Comparison of ENCODE assay signal across 8 mouse cellular contexts in the genomic region with DNA sequence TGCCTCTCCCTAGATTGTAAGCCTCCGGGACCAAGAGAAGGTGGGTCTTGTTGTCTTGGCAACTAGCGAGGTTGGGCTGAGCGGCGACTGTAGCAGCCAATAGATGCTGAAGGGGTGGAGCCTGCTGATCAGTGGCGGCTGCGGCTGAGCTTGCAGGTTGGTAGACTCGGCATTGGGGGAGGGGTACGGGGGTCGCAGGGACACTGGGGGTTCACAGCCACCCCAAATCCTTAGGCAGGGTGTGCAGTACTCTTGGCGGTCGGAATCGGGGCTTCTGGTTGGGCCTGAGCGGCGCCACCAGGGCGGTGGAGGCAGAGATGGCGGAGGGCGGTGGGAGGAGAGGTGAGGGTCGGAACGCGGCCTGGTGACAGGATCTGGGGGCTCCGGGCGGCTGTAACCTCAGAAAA. TPM values are rescaled to one million over a fixed set of nuclear protein-coding genes. Genes with fewer than 3 reads are reported as not detected.
DNase-seq lines count a peak whose midpoint lies in the region; ATAC-seq and TF ChIP-seq lines count a peak whose summit lies in the region.

No protein-coding gene starts in this region.

- peak; percentile 57; the same call in 1 of the 2 replicates for TF ChIP-seq POLR2A in testis, adult 2 months (IDR thresholded peaks at IDR 0.05; ENCODE audit: control insufficient read depth, low read depth, low read length)

- H3K4me1 ChIP-seq in E14TG2a.4 (replicated peaks; ENCODE audit: low read depth, low read length) = peaks cover 16% of the 10 kb centered on the region
- peaks cover 18% of the 10 kb centered on the region for H3K4me1 ChIP-seq in forebrain, embryonic 12.5 days
- 0 out of 2 replicates have a peak, but pooled peaks cover 12% of the 10 kb centered on the region for H3K4me1 ChIP-seq in heart, postnatal 0 days (ENCODE audit: control insufficient read depth, insufficient read depth)
- peaks cover 52% of the 10 kb centered on the region for H3K4me1 ChIP-seq in liver, embryonic 16.5 days (ENCODE audit: control insufficient read depth, low read depth, low read length)
- peaks cover 20% of the 10 kb centered on the region for H3K4me1 ChIP-seq in neural tube, embryonic 13.5 days (replicated peaks)
- peaks cover 11% of the 10 kb centered on the region for H3K4me1 ChIP-seq in testis, adult 2 months (ENCODE audit: control insufficient read depth, insufficient read depth, low read length)

- H3K27ac ChIP-seq in forebrain, embryonic 12.5 days = peak overlapping the region; percentile 65
- peak overlapping the region; percentile 23; the same call in 1 of the 2 replicates for H3K27ac ChIP-seq in heart, postnatal 0 days (ENCODE audit: low read depth)
- peak overlapping the region; percentile 90 for H3K27ac ChIP-seq in liver, embryonic 16.5 days (ENCODE audit: low read length)
- H3K27ac ChIP-seq in neural tube, embryonic 13.5 days (replicated peaks) = peak overlapping the region; percentile 81
- peak overlapping the region; percentile 28; the same call in 1 of the 2 replicates for H3K27ac ChIP-seq in testis, adult 2 months (ENCODE audit: control insufficient read depth, insufficient read depth, low read depth, low read length)

- no peak for TF ChIP-seq CTCF in E14TG2a.4 (conservative IDR thresholded peaks at IDR 0.05; ENCODE audit: low read length)
- no peak for TF ChIP-seq CTCF in heart, postnatal 0 days (IDR thresholded peaks at IDR 0.05; ENCODE audit: low read depth)
- TF ChIP-seq CTCF in testis, adult 2 months (IDR thresholded peaks at IDR 0.05; ENCODE audit: control insufficient read depth, insufficient read depth, insufficient replicate concordance, low read depth, low read length) = no peak

- peaks cover 31% of the 10 kb centered on the region for H3K36me3 ChIP-seq in E14TG2a.4 (ENCODE audit: insufficient read depth, low read length)
- H3K36me3 ChIP-seq in forebrain, embryonic 12.5 days (replicated peaks) = peaks cover 25% of the 10 kb centered on the region
- H3K36me3 ChIP-seq in heart, postnatal 0 days (replicated peaks; ENCODE audit: control insufficient read depth, insufficient read depth, low read length) = peaks cover 7% of the 10 kb centered on the region; the same call in 1 of the 2 replicates
- peaks cover 15% of the 10 kb centered on the region for H3K36me3 ChIP-seq in liver, embryonic 16.5 days (ENCODE audit: control insufficient read depth, insufficient read depth)
- peaks cover 26% of the 10 kb centered on the region for H3K36me3 ChIP-seq in neural tube, embryonic 13.5 days
- no peaks in the 10 kb centered on the region for H3K36me3 ChIP-seq in testis, adult 2 months (ENCODE audit: control insufficient read depth, insufficient read depth, low read length)

- H3K9me3 ChIP-seq in E14TG2a.4 (ENCODE audit: low read length) = no peaks in the 10 kb centered on the region
- no peaks in the 10 kb centered on the region for H3K9me3 ChIP-seq in forebrain, embryonic 12.5 days
- H3K9me3 ChIP-seq in heart, postnatal 0 days (replicated peaks; ENCODE audit: control insufficient read depth, low read length) = no peaks in the 10 kb centered on the region
- H3K9me3 ChIP-seq in liver, embryonic 16.5 days (replicated peaks; ENCODE audit: control insufficient read depth, low read length) = no peaks in the 10 kb centered on the region
- H3K9me3 ChIP-seq in neural tube, embryonic 13.5 days = no peaks in the 10 kb centered on the region

- no peaks in the 10 kb centered on the region for H3K27me3 ChIP-seq in E14TG2a.4 (ENCODE audit: insufficient read depth, low read length)
- H3K27me3 ChIP-seq in forebrain, embryonic 12.5 days = no peaks in the 10 kb centered on the region
- H3K27me3 ChIP-seq in heart, postnatal 0 days (ENCODE audit: control insufficient read depth, insufficient read depth, low read length) = no peaks in the 10 kb centered on the region
- H3K27me3 ChIP-seq in liver, embryonic 16.5 days (ENCODE audit: control insufficient read depth, insufficient read depth, low read depth, low read length) = no peaks in the 10 kb centered on the region
- H3K27me3 ChIP-seq in neural tube, embryonic 13.5 days = no peaks in the 10 kb centered on the region
- no peaks in the 10 kb centered on the region for H3K27me3 ChIP-seq in testis, adult 2 months (ENCODE audit: control insufficient read depth, insufficient read depth, low read length)

- ATAC-seq in forebrain, embryonic 12.5 days (ENCODE audit: low FRiP score) = peak; percentile 99
- ATAC-seq in heart, postnatal 0 days (ENCODE audit: insufficient read depth, low read depth) = peak; percentile 99
- ATAC-seq in liver, embryonic 16.5 days (ENCODE audit: low read depth) = peak; percentile 84
- peak; percentile 99 for ATAC-seq in neural tube, embryonic 13.5 days (ENCODE audit: low read depth)

- H3K4me2 ChIP-seq in forebrain, embryonic 12.5 days = peak overlapping the region; percentile 95
- peak overlapping the region; percentile 96 for H3K4me2 ChIP-seq in heart, postnatal 0 days (ENCODE audit: low read depth, low read length)
- peak overlapping the region; percentile 75 for H3K4me2 ChIP-seq in liver, embryonic 16.5 days (ENCODE audit: low read depth, low read length)
- H3K4me2 ChIP-seq in neural tube, embryonic 13.5 days = peak overlapping the region; percentile 97

- peak overlapping the region; percentile 90 for H3K4me3 ChIP-seq in E14TG2a.4 (replicated peaks; ENCODE audit: low read length)
- peak overlapping the region; percentile 58 for H3K4me3 ChIP-seq in forebrain, embryonic 12.5 days (replicated peaks)
- H3K4me3 ChIP-seq in heart, postnatal 0 days (ENCODE audit: low read depth, low read length) = peak overlapping the region; percentile 97
- peak overlapping the region; percentile 92 for H3K4me3 ChIP-seq in liver, embryonic 16.5 days (ENCODE audit: low read depth, low read length)
- peak overlapping the region; percentile 74 for H3K4me3 ChIP-seq in neural tube, embryonic 13.5 days
- H3K4me3 ChIP-seq in testis, adult 2 months (ENCODE audit: control insufficient read depth, low read depth, low read length) = peak overlapping the region; percentile 97

- H3K9ac ChIP-seq in forebrain, embryonic 12.5 days = peak overlapping the region; percentile 84
- peak overlapping the region; percentile 87 for H3K9ac ChIP-seq in heart, postnatal 0 days (replicated peaks; ENCODE audit: low read depth, low read length)
- H3K9ac ChIP-seq in liver, embryonic 16.5 days (ENCODE audit: low read depth, low read length) = peak overlapping the region; percentile 84
- H3K9ac ChIP-seq in neural tube, embryonic 13.5 days = peak overlapping the region; percentile 87

- DNase-seq in c-Kit-positive CD71-positive TER-119-positive erythroid progenitor cells, embryonic 14.5 days (ENCODE audit: low spot score) = peak; percentile 92
- peak; percentile 95 for DNase-seq in heart, postnatal 0 days (ENCODE audit: low spot score)
- peak; percentile 92 to 95 for DNase-seq in kidney, postnatal 4 days

- no peak for TF ChIP-seq EP300 in heart, postnatal 0 days (IDR thresholded peaks at IDR 0.05; ENCODE audit: low read depth)

- under 1% methylated on average over 22 of the region's 22 CpGs for WGBS in forebrain, embryonic 12.5 days
- WGBS in heart, postnatal 0 days = under 1% methylated on average over 22 of the region's 22 CpGs
- WGBS in liver, embryonic 16.5 days (ENCODE audit: insufficient replicate concordance) = under 1% methylated on average over 20 of the region's 22 CpGs
- under 1% methylated on average over 22 of the region's 22 CpGs for WGBS in neural tube, embryonic 13.5 days

RNA-seq across cellular contexts. Expression of a gene that starts 10.0 kb away (rescaled TPM):
- 126 and 128 TPM in 2 replicates for polyA plus RNA-seq in forebrain, embryonic 12.5 days (2016; fragmentation: Nextera tagmentation; extraction: Ambion mirVana)
- total RNA-seq in heart, postnatal 0 days (2014; rRNA removed; ENCODE audit: low replicate concordance) = 45.3 and 46.0 TPM in 2 replicates
- 51.2 and 57.3 TPM in 2 replicates for polyA plus RNA-seq in heart, postnatal 0 days (2015; fragmentation: Nextera tagmentation; extraction: Ambion mirVana)
- polyA plus RNA-seq in liver, embryonic 16.5 days (2015; fragmentation: Nextera tagmentation; extraction: Ambion mirVana) = 92.9 and 94.4 TPM in 2 replicates
- polyA plus RNA-seq in neural tube, embryonic 13.5 days (2015; fragmentation: Nextera tagmentation; extraction: Ambion mirVana) = 155 and 180 TPM in 2 replicates
- 22.5 and 22.6 TPM in 2 replicates for polyA plus RNA-seq in testis, adult 2 months (2012; rRNA removed)

RNA-seq across cellular contexts. Expression of a gene that starts 11.8 kb away (rescaled TPM):
- not detected in 2 replicates for polyA plus RNA-seq in forebrain, embryonic 12.5 days (2016; fragmentation: Nextera tagmentation; extraction: Ambion mirVana)
- not detected in 2 replicates for total RNA-seq in heart, postnatal 0 days (2014; rRNA removed; ENCODE audit: low replicate concordance)
- 0.04 and 0.05 TPM in 2 replicates for polyA plus RNA-seq in heart, postnatal 0 days (2015; fragmentation: Nextera tagmentation; extraction: Ambion mirVana)
- not detected in 2 replicates for polyA plus RNA-seq in liver, embryonic 16.5 days (2015; fragmentation: Nextera tagmentation; extraction: Ambion mirVana)
- polyA plus RNA-seq in neural tube, embryonic 13.5 days (2015; fragmentation: Nextera tagmentation; extraction: Ambion mirVana) = not detected in 2 replicates
- 0.79 TPM in 2 replicates for polyA plus RNA-seq in testis, adult 2 months (2012; rRNA removed)

RNA-seq across cellular contexts. Expression of a gene that starts 32.7 kb away (rescaled TPM):
- polyA plus RNA-seq in forebrain, embryonic 12.5 days (2016; fragmentation: Nextera tagmentation; extraction: Ambion mirVana) = not detected in 2 replicates
- not detected in 2 replicates for total RNA-seq in heart, postnatal 0 days (2014; rRNA removed; ENCODE audit: low replicate concordance)
- polyA plus RNA-seq in heart, postnatal 0 days (2015; fragmentation: Nextera tagmentation; extraction: Ambion mirVana) = not detected in 2 replicates
- not detected in 2 replicates for polyA plus RNA-seq in liver, embryonic 16.5 days (2015; fragmentation: Nextera tagmentation; extraction: Ambion mirVana)
- polyA plus RNA-seq in neural tube, embryonic 13.5 days (2015; fragmentation: Nextera tagmentation; extraction: Ambion mirVana) = not detected in 2 replicates
- not detected in 2 replicates for polyA plus RNA-seq in testis, adult 2 months (2012; rRNA removed)

RNA-seq across cellular contexts. Expression of a gene that starts 34.6 kb away (rescaled TPM):
- polyA plus RNA-seq in forebrain, embryonic 12.5 days (2016; fragmentation: Nextera tagmentation; extraction: Ambion mirVana) = 0.10 and 0.17 TPM in 2 replicates
- total RNA-seq in heart, postnatal 0 days (2014; rRNA removed; ENCODE audit: low replicate concordance) = 13.8 TPM in 1 of 2 replicates, not detected in the other
- 0.49 and 0.80 TPM in 2 replicates for polyA plus RNA-seq in heart, postnatal 0 days (2015; fragmentation: Nextera tagmentation; extraction: Ambion mirVana)
- polyA plus RNA-seq in liver, embryonic 16.5 days (2015; fragmentation: Nextera tagmentation; extraction: Ambion mirVana) = 0.15 and 0.60 TPM in 2 replicates
- polyA plus RNA-seq in neural tube, embryonic 13.5 days (2015; fragmentation: Nextera tagmentation; extraction: Ambion mirVana) = 0.28 and 1.2 TPM in 2 replicates
- 16.5 and 19.4 TPM in 2 replicates for polyA plus RNA-seq in testis, adult 2 months (2012; rRNA removed)

Comparison
In these comparisons a context has a peak if more than half of its experiments do, and no peak if none do; other contexts are left out.
1. Peak in every context shown above with its lines: DNase-seq, ATAC-seq, H3K4me3 ChIP-seq and H3K27ac ChIP-seq.
2. H3K27ac ChIP-seq: peak in every context shown above with its lines; median percentile 90 in liver, embryonic 16.5 days; 81 in neural tube, embryonic 13.5 days; 65 in forebrain, embryonic 12.5 days; 28 in testis, adult 2 months; 23 in heart, postnatal 0 days.